Mouse (Mus musculus) testis, adult 2 months (tissue): ENCODE measurements at regions not wholly inside any gene's neighbourhood (a gene's known extent, or its start where the extent isn't known, plus 50 kb on each side); places are given as distances from the start of the nearest gene placed in this dataset.

Source experiments
- CTCF ChIP-seq: fragments of 200-500 bp; IDR thresholded peaks from 2 replicates; pipeline ENCODE4 v1.5.1; 2012; ENCODE audit warnings: low read depth, mild to moderate bottlenecking, inconsistent platforms, low read length, moderate library complexity; ENCODE audit not compliant: control insufficient read depth, insufficient read depth, insufficient replicate concordance
- POLR2A ChIP-seq: fragments of 200-500 bp; IDR thresholded peaks from 2 replicates; pipeline ENCODE4 v1.6.1; 2012; ENCODE audit warnings: low read depth, mild to moderate bottlenecking, inconsistent platforms, low read length, moderate library complexity; ENCODE audit not compliant: control insufficient read depth

GRCm38 (mm10) chr1:83961761-83962160, 402.2 kb downstream of the Pid1 start:
- no peak for TF ChIP-seq POLR2A
- no peak for TF ChIP-seq CTCF
